In the genomic region with DNA sequence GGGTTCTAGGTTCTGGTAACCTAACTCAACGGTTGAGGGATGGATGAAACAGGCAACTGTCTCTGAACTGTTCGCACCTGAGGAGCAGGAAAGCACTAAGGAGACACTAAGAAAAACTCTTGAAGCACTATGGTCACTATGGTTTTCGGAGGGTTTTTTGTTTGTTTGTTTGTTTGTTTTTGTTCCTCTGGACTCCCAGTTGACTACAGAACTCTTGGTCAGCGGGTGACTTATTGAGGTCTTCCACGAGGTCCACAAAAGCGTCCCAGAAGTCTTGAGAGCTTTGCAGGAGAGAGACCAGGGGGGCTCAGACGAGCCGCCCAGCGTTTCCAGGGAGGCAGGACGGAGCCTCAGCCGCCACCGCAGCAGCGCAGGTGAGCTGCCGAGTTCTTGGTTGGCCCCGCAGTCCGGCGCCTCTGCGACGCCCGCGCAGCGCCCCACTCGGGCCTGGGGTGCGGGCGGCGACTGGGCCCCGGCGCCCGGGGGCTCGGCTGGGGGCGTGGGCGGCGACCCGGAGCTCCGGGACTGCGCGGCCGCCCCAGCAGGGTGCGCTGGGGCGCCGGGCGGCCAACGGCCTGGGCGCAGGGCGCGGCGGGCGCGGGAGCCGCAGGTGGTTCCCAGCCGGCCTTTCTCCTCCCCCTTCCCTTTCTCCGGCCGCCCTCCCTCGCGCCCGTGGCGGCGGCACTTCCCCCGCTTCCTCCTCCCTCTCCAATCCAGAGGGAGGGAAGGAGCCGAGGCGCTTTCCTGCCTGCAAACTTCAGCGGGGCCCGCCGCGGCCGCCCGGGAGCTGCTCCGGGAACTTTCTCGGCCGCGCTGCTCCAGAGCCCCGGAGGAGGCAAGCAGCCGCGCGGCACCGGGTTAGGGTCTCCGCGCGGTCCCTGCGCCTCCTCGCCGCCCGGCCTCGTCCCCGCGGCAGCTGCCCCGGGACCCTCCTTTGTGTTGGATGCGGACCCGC, we compare ENCODE assay signal across 8 mouse cellular contexts. TPM values are rescaled to one million over a fixed set of nuclear protein-coding genes. Genes with fewer than 3 reads are reported as not detected.
DNase-seq lines count a peak whose midpoint lies in the region; ATAC-seq and TF ChIP-seq lines count a peak whose summit lies in the region.

No protein-coding gene starts in this region.

- no peak for TF ChIP-seq POLR2A in small intestine, adult 2 months (IDR thresholded peaks at IDR 0.05; ENCODE audit: low read depth, low read length)

- no peaks in the 10 kb centered on the region for H3K36me3 ChIP-seq in hindbrain, embryonic 11.5 days (ENCODE audit: control insufficient read depth, insufficient read depth, low read length)
- no peaks in the 10 kb centered on the region for H3K36me3 ChIP-seq in small intestine, adult 2 months (ENCODE audit: control insufficient read depth, insufficient read depth, low read length)

- DNase-seq in ES-CJ7 (ENCODE audit: low read depth, low spot score), result peak; percentile 60
- peak; percentile 15 to 32 for DNase-seq in adrenal gland, postnatal 4 days (ENCODE audit: low spot score in 2 of 2)
- DNase-seq in forelimb bud, embryonic 11.5 days (ENCODE audit: low read depth, low spot score), result peak; percentile 73
- peak; percentile 75 for DNase-seq in hindbrain, embryonic 11.5 days (ENCODE audit: low spot score)
- DNase-seq in left cerebral cortex, postnatal 36 days (ENCODE audit: low spot score in 2 of 2), result peak; percentile 27 to 34

- no peak for TF ChIP-seq CTCF in small intestine, adult 2 months (IDR thresholded peaks at IDR 0.05; ENCODE audit: extremely low read depth, insufficient read length, insufficient replicate concordance, low read depth, low read length)

- peak overlapping the region; percentile 94 for H3K9ac ChIP-seq in hindbrain, embryonic 11.5 days (ENCODE audit: low read depth, low read length)

- peak; percentile 88 for ATAC-seq in hindbrain, embryonic 11.5 days (ENCODE audit: low FRiP score)
- ATAC-seq in megakaryocyte progenitor cell, adult 5-6 weeks (replicated peaks; ENCODE audit: poor library complexity), result peak; percentile 58
- ATAC-seq in megakaryocyte-erythroid progenitor cell, adult 5-6 weeks (replicated peaks; ENCODE audit: low FRiP score, low TSS enrichment, poor library complexity, severe bottlenecking), result no peak

- no peaks in the 10 kb centered on the region for H3K9me3 ChIP-seq in hindbrain, embryonic 11.5 days (ENCODE audit: control insufficient read depth, low read length)

- H3K4me1 ChIP-seq in hindbrain, embryonic 11.5 days (replicated peaks; ENCODE audit: control insufficient read depth, insufficient read depth, low read length), result peaks cover 2% of the 10 kb centered on the region
- 0 out of 2 replicates have a peak, but pooled peaks cover 2% of the 10 kb centered on the region for H3K4me1 ChIP-seq in small intestine, adult 2 months (ENCODE audit: control insufficient read depth, insufficient read depth, insufficient read length, low read length)

- intact Hi-C loops in left cerebral cortex, postnatal 36 days (cut with DNase I), result loop anchor here (5.0 kb wide), 2 partner anchors 69 to 76 kb away; no protein-coding TSS in a partner anchor

- peak overlapping the region; percentile 67 for H3K27ac ChIP-seq in hindbrain, embryonic 11.5 days (ENCODE audit: low read depth, low read length)
- H3K27ac ChIP-seq in small intestine, adult 2 months (ENCODE audit: insufficient read depth, low read depth, low read length), result no peak overlapping the region

- WGBS in hindbrain, embryonic 11.5 days, result 2% methylated on average over 50 of the region's 89 CpGs
- WGBS in small intestine, adult 2 months, result 6% methylated on average over 78 of the region's 89 CpGs

- H3K27me3 ChIP-seq in hindbrain, embryonic 11.5 days (ENCODE audit: control insufficient read depth, insufficient read depth, low read length), result no peaks in the 10 kb centered on the region; the same call in 1 of the 2 replicates
- H3K27me3 ChIP-seq in small intestine, adult 2 months (ENCODE audit: control insufficient read depth, insufficient read depth, low read length), result no peaks in the 10 kb centered on the region

- H3K4me3 ChIP-seq in hindbrain, embryonic 11.5 days (ENCODE audit: low read depth, low read length), result peak overlapping the region; percentile 82
- H3K4me3 ChIP-seq in small intestine, adult 2 months (ENCODE audit: low read depth, low read length), result peak overlapping the region; percentile 71

- peak overlapping the region; percentile 94 for H3K4me2 ChIP-seq in hindbrain, embryonic 11.5 days (replicated peaks; ENCODE audit: low read depth, low read length)

RNA-seq across cellular contexts. Expression of gene Nhsl1, which starts 0.5 kb away (rescaled TPM):
- total RNA-seq in adrenal gland, postnatal 4 days (2021), result 10 to 100 TPM in 1 of 2 experiments, 1 to 10 TPM in 1; 8.3 to 13.4 TPM
- polyA plus RNA-seq in hindbrain, embryonic 11.5 days (2014; fragmentation: Nextera tagmentation; extraction: Ambion mirVana), result 22.2 and 23.4 TPM in 2 replicates
- total RNA-seq in left cerebral cortex, postnatal 36 days (2021), result 10 to 100 TPM; 23.7 to 27.7 TPM
- total RNA-seq in megakaryocyte progenitor cell, adult 5-6 weeks (2015), result 0.83 and 2.5 TPM in 2 replicates
- total RNA-seq in megakaryocyte progenitor cell, adult 5-6 weeks (2017), result 0.25 and 0.91 TPM in 2 replicates
- 13.4 and 44.6 TPM in 2 replicates for polyA plus RNA-seq in small intestine, adult 2 months (2012; rRNA removed)
- 0.99 and 1.2 TPM in 2 replicates for total RNA-seq in megakaryocyte-erythroid progenitor cell, adult 5-6 weeks (2014; fragmentation: Nextera tagmentation)
- 0.42 TPM in 1 of 2 replicates, not detected in the other for total RNA-seq in megakaryocyte-erythroid progenitor cell, adult 5-6 weeks (2017)

Comparison
In these comparisons a context has a peak if more than half of its experiments do, and no peak if none do; other contexts are left out.
1. DNase-seq: peak in every context shown above with its lines; median percentile 75 in hindbrain, embryonic 11.5 days; 73 in forelimb bud, embryonic 11.5 days; 60 in ES-CJ7; 30 in left cerebral cortex, postnatal 36 days; 24 in adrenal gland, postnatal 4 days.